Mouse (Mus musculus) urinary bladder, postnatal 10 days (tissue): ENCODE results near the gene Lrmp.
"Not testable (repeated sequence)": the region's sequence is repeated elsewhere in the genome, so short reads cannot be mapped to it uniquely, and the experiment has no call there.

Source experiments
- DNase-seq: peaks from one replicate; pipeline ENCODE4 v3.0.0; 2022; ENCODE audit warnings: low spot score

The Lrmp gene

GRCm38 (mm10) chr6:145104241-145104939, 11.1 kb upstream of the Lrmp start:
- DNase-seq, result no peak

GRCm38 (mm10) chr6:145105439-145105838, 10.0 kb upstream of the Lrmp start:
- DNase-seq, result no peak

GRCm38 (mm10) chr6:145106163-145106842, 9.2 kb upstream of the Lrmp start:
- no peak for DNase-seq

GRCm38 (mm10) chr6:145110786-145111185, 4.7 kb upstream of the Lrmp start:
- DNase-seq, result no peak

- DNase-seq, result no peak
Measured at GRCm38 (mm10) chr6:145112865-145113264, 2.6 kb upstream of the Lrmp start.

- DNase-seq, result no peak
Measured at GRCm38 (mm10) chr6:145114561-145114960, 892 bp upstream of the Lrmp start.

GRCm38 (mm10) chr6:145116098-145116672, 732 bp downstream of the Lrmp start:
- DNase-seq, result no peak

- no peak for DNase-seq
Measured at GRCm38 (mm10) chr6:145120086-145120485, 4.6 kb downstream of the Lrmp start.

GRCm38 (mm10) chr6:145120787-145121589, 5.5 kb downstream of the Lrmp start:
- DNase-seq, result no peak

GRCm38 (mm10) chr6:145121590-145122420, 6.4 kb downstream of the Lrmp start:
- no peak for DNase-seq

- DNase-seq, result no peak
Measured at GRCm38 (mm10) chr6:145122423-145123059, 7.1 kb downstream of the Lrmp start.

GRCm38 (mm10) chr6:145123136-145124060, 7.9 kb downstream of the Lrmp start:
- no peak for DNase-seq

GRCm38 (mm10) chr6:145124621-145125020, 9.2 kb downstream of the Lrmp start:
- DNase-seq, result no peak

GRCm38 (mm10) chr6:145125591-145126113, 10.2 kb downstream of the Lrmp start:
- no peak for DNase-seq

GRCm38 (mm10) chr6:145127652-145128051, 12.2 kb downstream of the Lrmp start:
- no peak for DNase-seq

- no peak for DNase-seq
Measured at GRCm38 (mm10) chr6:145129563-145129962, 14.1 kb downstream of the Lrmp start.

GRCm38 (mm10) chr6:145131991-145132390, 16.5 kb downstream of the Lrmp start:
- DNase-seq, result no peak

GRCm38 (mm10) chr6:145132969-145133368, 17.5 kb downstream of the Lrmp start:
- DNase-seq, result not testable (repeated sequence)

- DNase-seq, result no peak
Measured at GRCm38 (mm10) chr6:145135295-145135694, 19.8 kb downstream of the Lrmp start.

GRCm38 (mm10) chr6:145135804-145136203, 20.4 kb downstream of the Lrmp start:
- DNase-seq, result no peak
